Mouse (Mus musculus): Measurements from ENCODE around the gene Fkbp15. TPM values are rescaled to one million over a fixed set of nuclear protein-coding genes. Genes with fewer than 3 reads are reported as not detected.
A peak's percentile ranks its signal among the peaks of the same experiment; 100 is the strongest.

The Fkbp15 gene
- polyA plus RNA-seq, 1 experiment from 2014 or later: 23.6 TPM

GRCm38 (mm10) chr4:62303288-62303687 is 57.1 kb downstream of the Fkbp15 start:
- H3K36me3 ChIP-seq (ENCODE audit: insufficient read depth, low read length): peaks cover 51% of the 10 kb centered on the region
- no peaks in the 10 kb centered on the region for H3K9me3 ChIP-seq (ENCODE audit: low read length)
- H3K27ac ChIP-seq (ENCODE audit: low read length): no peak overlapping the region
- no peaks in the 10 kb centered on the region for H3K4me1 ChIP-seq (ENCODE audit: insufficient read depth, low read depth, low read length)
- no peak overlapping the region for H3K9ac ChIP-seq (replicated peaks; ENCODE audit: low read depth)
- no peaks in the 10 kb centered on the region for H3K27me3 ChIP-seq (replicated peaks; ENCODE audit: insufficient read depth, low read length)
- H3K4me3 ChIP-seq (ENCODE audit: low read depth, low read length): no peak overlapping the region
- 58% methylated on average over 1 of the region's 1 CpGs for WGBS
- DNase-seq (ENCODE audit: low spot score): no peak
- no peak for TF ChIP-seq CTCF (IDR thresholded peaks at IDR 0.05)
- no peak for TF ChIP-seq EP300 (IDR thresholded peaks at IDR 0.05)
- peak; percentile 47 for ATAC-seq
- H3K4me2 ChIP-seq (replicated peaks; ENCODE audit: low read depth, low read length): no peak overlapping the region

GRCm38 (mm10) chr4:62302795-62303194 is 57.6 kb downstream of the Fkbp15 start:
- ATAC-seq (no peak; the same call in 1 of the 2 replicates), DNase-seq (ENCODE audit: low spot score) (no peak)
- no peaks in the 10 kb centered on the region for H3K4me1 ChIP-seq (ENCODE audit: insufficient read depth, low read depth, low read length)
- H3K27me3 ChIP-seq (replicated peaks; ENCODE audit: insufficient read depth, low read length): no peaks in the 10 kb centered on the region
- WGBS: 32% methylated on average over 2 of the region's 2 CpGs
- no peaks in the 10 kb centered on the region for H3K9me3 ChIP-seq (ENCODE audit: low read length)
- H3K9ac ChIP-seq (replicated peaks; ENCODE audit: low read depth): no peak overlapping the region
- no peak overlapping the region for H3K4me3 ChIP-seq (ENCODE audit: low read depth, low read length)
- peaks cover 54% of the 10 kb centered on the region for H3K36me3 ChIP-seq (ENCODE audit: insufficient read depth, low read length)
- no peak overlapping the region for H3K4me2 ChIP-seq (replicated peaks; ENCODE audit: low read depth, low read length)
- no peak overlapping the region for H3K27ac ChIP-seq (ENCODE audit: low read length)
- no peak for TF ChIP-seq CTCF (IDR thresholded peaks at IDR 0.05)
- TF ChIP-seq EP300 (IDR thresholded peaks at IDR 0.05): no peak

GRCm38 (mm10) chr4:62300001-62300400 is 60.3 kb downstream of the Fkbp15 start:
- Histone ChIP-seq H3K27ac (ENCODE audit: low read length) (no peak overlapping the region), H3K4me1 (ENCODE audit: insufficient read depth, low read depth, low read length) (no peaks in the 10 kb centered on the region), H3K36me3 (ENCODE audit: insufficient read depth, low read length) (peaks cover 56% of the 10 kb centered on the region), H3K4me3 (ENCODE audit: low read depth, low read length) (no peak overlapping the region), H3K9ac (replicated peaks; ENCODE audit: low read depth) (no peak overlapping the region), H3K4me2 (replicated peaks; ENCODE audit: low read depth, low read length) (no peak overlapping the region), H3K9me3 (ENCODE audit: low read length) (no peaks in the 10 kb centered on the region), H3K27me3 (replicated peaks; ENCODE audit: insufficient read depth, low read length) (no peaks in the 10 kb centered on the region)
- ATAC-seq: no peak
- 92% methylated on average over 2 of the region's 2 CpGs for WGBS
- DNase-seq (ENCODE audit: low spot score): no peak
- TF ChIP-seq EP300 (IDR thresholded peaks at IDR 0.05) (no peak), CTCF (IDR thresholded peaks at IDR 0.05) (no peak)

- Histone ChIP-seq H3K4me2 (replicated peaks; ENCODE audit: low read depth, low read length) (no peak overlapping the region), H3K4me1 (ENCODE audit: insufficient read depth, low read depth, low read length) (no peaks in the 10 kb centered on the region), H3K4me3 (ENCODE audit: low read depth, low read length) (no peak overlapping the region), H3K27me3 (replicated peaks; ENCODE audit: insufficient read depth, low read length) (no peaks in the 10 kb centered on the region), H3K36me3 (ENCODE audit: insufficient read depth, low read length) (peaks cover 31% of the 10 kb centered on the region), H3K9ac (replicated peaks; ENCODE audit: low read depth) (no peak overlapping the region), H3K27ac (ENCODE audit: low read length) (no peak overlapping the region), H3K9me3 (ENCODE audit: low read length) (no peaks in the 10 kb centered on the region)
- no peak for TF ChIP-seq CTCF (IDR thresholded peaks at IDR 0.05)
- no peak for TF ChIP-seq EP300 (IDR thresholded peaks at IDR 0.05)
- ATAC-seq (no peak), DNase-seq (ENCODE audit: low spot score) (no peak)
- 79% methylated on average over 3 of the region's 3 CpGs for WGBS
These were observed 62.8 kb downstream of the Fkbp15 start for GRCm38 (mm10) chr4:62297280-62298130.

GRCm38 (mm10) chr4:62294741-62295140 is 65.6 kb downstream of the Fkbp15 start:
- Histone ChIP-seq H3K4me2 (replicated peaks; ENCODE audit: low read depth, low read length) (no peak overlapping the region), H3K9ac (replicated peaks; ENCODE audit: low read depth) (no peak overlapping the region), H3K27me3 (replicated peaks; ENCODE audit: insufficient read depth, low read length) (no peaks in the 10 kb centered on the region), H3K4me3 (ENCODE audit: low read depth, low read length) (no peak overlapping the region), H3K4me1 (ENCODE audit: insufficient read depth, low read depth, low read length) (no peaks in the 10 kb centered on the region), H3K9me3 (ENCODE audit: low read length) (no peaks in the 10 kb centered on the region), H3K36me3 (ENCODE audit: insufficient read depth, low read length) (peaks cover 22% of the 10 kb centered on the region), H3K27ac (ENCODE audit: low read length) (no peak overlapping the region)
- no peak for ATAC-seq
- 81% methylated on average over 1 of the region's 1 CpGs for WGBS
- DNase-seq (ENCODE audit: low spot score): no peak
- TF ChIP-seq EP300 (IDR thresholded peaks at IDR 0.05): no peak
- no peak for TF ChIP-seq CTCF (IDR thresholded peaks at IDR 0.05)

GRCm38 (mm10) chr4:62293219-62293861 is 67.0 kb downstream of the Fkbp15 start:
- Histone ChIP-seq H3K27ac (ENCODE audit: low read length) (no peak overlapping the region), H3K4me3 (ENCODE audit: low read depth, low read length) (no peak overlapping the region), H3K4me1 (ENCODE audit: insufficient read depth, low read depth, low read length) (peaks cover under 1% of the 10 kb centered on the region; the same call in 1 of the 2 replicates), H3K27me3 (replicated peaks; ENCODE audit: insufficient read depth, low read length) (no peaks in the 10 kb centered on the region), H3K9ac (replicated peaks; ENCODE audit: low read depth) (no peak overlapping the region), H3K36me3 (ENCODE audit: insufficient read depth, low read length) (peaks cover 16% of the 10 kb centered on the region), H3K9me3 (ENCODE audit: low read length) (no peaks in the 10 kb centered on the region), H3K4me2 (replicated peaks; ENCODE audit: low read depth, low read length) (no peak overlapping the region)
- DNase-seq (ENCODE audit: low spot score): no peak
- WGBS: 73% methylated on average over 10 of the region's 10 CpGs
- ATAC-seq: no peak
- no peak for TF ChIP-seq EP300 (IDR thresholded peaks at IDR 0.05)
- TF ChIP-seq CTCF (IDR thresholded peaks at IDR 0.05): no peak

Data from lung, postnatal 0 days (tissue).